Mouse (Mus musculus): ENCODE measurements around the gene Uqcc3. TPM values are rescaled to one million over a fixed set of nuclear protein-coding genes. Genes with fewer than 3 reads are reported as not detected.
A peak's percentile ranks its signal among the peaks of the same experiment; 100 is the strongest.
"Not testable (repeated sequence)": the region's sequence is repeated elsewhere in the genome, so short reads cannot be mapped to it uniquely, and the experiment has no call there.

The Uqcc3 gene
- total and polyA plus RNA-seq, 2 experiments from 2014 or later = 12.6 to 91.9 TPM

DNA sequence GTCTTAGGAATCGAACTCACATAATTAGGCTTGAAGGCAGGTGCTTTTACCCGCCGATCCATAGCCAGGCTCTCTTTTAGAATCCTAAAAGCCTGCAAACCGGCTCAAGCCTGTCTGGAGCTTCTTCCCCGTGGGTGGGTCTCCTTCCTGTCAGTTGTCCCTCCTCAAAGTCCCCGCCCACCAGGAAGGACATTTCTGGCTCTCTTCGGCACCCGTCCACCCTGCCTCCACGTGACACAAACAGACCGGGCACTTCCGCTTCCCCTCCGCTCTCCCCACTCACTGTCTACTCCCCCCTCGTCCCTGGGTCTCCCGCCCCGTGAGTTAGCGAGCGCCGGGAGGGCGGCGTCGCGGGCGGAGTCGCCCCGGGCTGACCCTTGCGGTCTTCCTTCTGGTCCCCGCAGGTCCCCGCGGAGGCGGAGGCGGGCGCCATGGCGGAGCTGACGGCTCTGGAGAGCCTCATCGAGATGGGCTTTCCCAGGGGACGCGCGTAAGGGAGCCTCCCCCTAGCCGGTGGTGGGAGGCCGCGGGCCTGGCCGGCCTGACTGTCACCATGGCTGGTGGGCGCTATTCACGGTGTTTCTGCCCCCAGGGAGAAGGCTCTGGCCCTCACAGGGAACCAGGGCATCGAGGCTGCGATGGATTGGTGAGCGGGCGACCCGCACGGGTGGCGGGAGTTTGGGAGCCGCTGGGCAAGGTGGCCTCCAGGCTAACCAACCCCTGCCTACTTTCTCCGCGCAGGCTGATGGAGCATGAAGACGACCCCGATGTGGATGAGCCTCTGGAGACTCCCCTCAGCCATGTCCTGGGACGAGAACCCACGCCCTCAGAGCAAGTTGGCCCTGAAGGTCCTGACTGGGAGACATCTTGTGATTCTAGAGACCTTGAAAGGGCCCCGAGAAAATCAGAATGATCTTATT, 9.2 kb downstream of the Uqcc3 start, which contains the start of gene Ubxn1:
Ubxn1 (plus strand) TSS at position 230 of the 920 bp plus-strand sequence.
- ATAC-seq (ENCODE audit: insufficient read depth, low read depth) = peak; percentile 98
- H3K4me1 ChIP-seq (ENCODE audit: control insufficient read depth, insufficient read depth) = no peaks in the 10 kb centered on the region; the same call in 1 of the 2 replicates
- no peaks in the 10 kb centered on the region for H3K27me3 ChIP-seq (ENCODE audit: control insufficient read depth, insufficient read depth, low read length)
- peak; percentile 99 for DNase-seq (ENCODE audit: low spot score)
- H3K4me2 ChIP-seq (ENCODE audit: low read depth, low read length) = peak within 1 kb of the TSS; percentile 79
- H3K9me3 ChIP-seq (replicated peaks; ENCODE audit: control insufficient read depth, low read length) = no peaks in the 10 kb centered on the region
- under 1% methylated on average over 59 of the region's 59 CpGs for WGBS
- H3K36me3 ChIP-seq (replicated peaks; ENCODE audit: control insufficient read depth, insufficient read depth, low read length) = peaks cover 33% of the 10 kb centered on the region
- no peak for TF ChIP-seq CTCF (IDR thresholded peaks at IDR 0.05; ENCODE audit: low read depth)
- 0 out of 2 replicates have a peak, but pooled peaks have one; percentile 61 for TF ChIP-seq EP300 (IDR thresholded peaks at IDR 0.05; ENCODE audit: low read depth)
- H3K27ac ChIP-seq (ENCODE audit: low read depth) = peak within 1 kb of the TSS; percentile 85
- peak within 1 kb of the TSS; percentile 71 for H3K4me3 ChIP-seq (ENCODE audit: low read depth, low read length)
- H3K9ac ChIP-seq (replicated peaks; ENCODE audit: low read depth, low read length) = peak within 1 kb of the TSS; percentile 92

GRCm38 (mm10) chr19:8870838-8871237, 9.9 kb downstream of the Uqcc3 start:
- DNase-seq (ENCODE audit: low spot score) (peak; percentile 19), ATAC-seq (ENCODE audit: insufficient read depth, low read depth) (no peak)
- no peaks in the 10 kb centered on the region for H3K9me3 ChIP-seq (replicated peaks; ENCODE audit: control insufficient read depth, low read length)
- peak overlapping the region; percentile 71 for H3K4me3 ChIP-seq (ENCODE audit: low read depth, low read length)
- peak overlapping the region; percentile 85 for H3K27ac ChIP-seq (ENCODE audit: low read depth)
- H3K4me1 ChIP-seq (ENCODE audit: control insufficient read depth, insufficient read depth) = no peaks in the 10 kb centered on the region; the same call in 1 of the 2 replicates
- no peak for TF ChIP-seq EP300 (IDR thresholded peaks at IDR 0.05; ENCODE audit: low read depth)
- TF ChIP-seq CTCF (IDR thresholded peaks at IDR 0.05; ENCODE audit: low read depth) = no peak
- H3K9ac ChIP-seq (replicated peaks; ENCODE audit: low read depth, low read length) = peak overlapping the region; percentile 92
- H3K36me3 ChIP-seq (replicated peaks; ENCODE audit: control insufficient read depth, insufficient read depth, low read length) = peaks cover 26% of the 10 kb centered on the region
- WGBS = 27% methylated on average over 9 of the region's 9 CpGs
- H3K4me2 ChIP-seq (ENCODE audit: low read depth, low read length) = peak overlapping the region; percentile 79
- no peaks in the 10 kb centered on the region for H3K27me3 ChIP-seq (ENCODE audit: control insufficient read depth, insufficient read depth, low read length)

- DNase-seq (ENCODE audit: low spot score); H3K4me1 ChIP-seq (ENCODE audit: control insufficient read depth, insufficient read depth); H3K27me3 ChIP-seq (ENCODE audit: control insufficient read depth, insufficient read depth, low read length); ATAC-seq (ENCODE audit: insufficient read depth, low read depth); H3K9me3 ChIP-seq (replicated peaks; ENCODE audit: control insufficient read depth, low read length): not testable (repeated sequence)
- peak overlapping the region; percentile 92; the same call in 1 of the 2 replicates for H3K9ac ChIP-seq (replicated peaks; ENCODE audit: low read depth, low read length)
- peaks cover 21% of the 10 kb centered on the region for H3K36me3 ChIP-seq (replicated peaks; ENCODE audit: control insufficient read depth, insufficient read depth, low read length)
- H3K4me2 ChIP-seq (ENCODE audit: low read depth, low read length) = peak overlapping the region; percentile 79
- peak overlapping the region; percentile 71 for H3K4me3 ChIP-seq (ENCODE audit: low read depth, low read length)
- H3K27ac ChIP-seq (ENCODE audit: low read depth) = peak overlapping the region; percentile 85
- WGBS = 72% methylated on average over 2 of the region's 3 CpGs
Measured at GRCm38 (mm10) chr19:8870381-8870780, 10.3 kb downstream of the Uqcc3 start.

DNA sequence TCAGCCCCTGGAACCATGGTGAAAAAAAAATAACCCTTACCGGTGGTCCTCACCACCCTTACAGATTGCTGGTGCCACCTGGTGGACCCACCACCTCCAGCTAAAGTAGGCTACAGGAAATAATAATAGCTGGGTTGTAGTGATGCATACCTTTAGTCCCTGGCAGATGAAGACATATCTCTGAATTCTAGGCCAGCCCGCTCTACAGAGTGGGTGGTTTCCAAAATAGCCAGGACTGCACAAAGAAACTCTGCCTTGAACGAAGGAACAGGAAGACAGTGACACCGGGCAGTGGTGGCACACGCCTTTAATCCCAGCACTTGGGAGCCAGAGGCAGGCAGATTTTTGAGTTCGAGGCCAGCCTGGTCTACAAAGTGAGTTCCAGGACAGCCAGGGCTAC, 16.5 kb downstream of the Uqcc3 start:
- Histone ChIP-seq H3K27me3 (ENCODE audit: control insufficient read depth, insufficient read depth, low read length) (no peaks in the 10 kb centered on the region), H3K36me3 (replicated peaks; ENCODE audit: control insufficient read depth, insufficient read depth, low read length) (no peaks in the 10 kb centered on the region), H3K4me1 (ENCODE audit: control insufficient read depth, insufficient read depth) (no peaks in the 10 kb centered on the region), H3K4me3 (ENCODE audit: low read depth, low read length) (no peak overlapping the region), H3K4me2 (ENCODE audit: low read depth, low read length) (no peak overlapping the region), H3K9me3 (replicated peaks; ENCODE audit: control insufficient read depth, low read length) (no peaks in the 10 kb centered on the region), H3K27ac (ENCODE audit: low read depth) (no peak overlapping the region), H3K9ac (replicated peaks; ENCODE audit: low read depth, low read length) (no peak overlapping the region)
- 71% methylated on average over 6 of the region's 6 CpGs for WGBS
- no peak for ATAC-seq (ENCODE audit: insufficient read depth, low read depth)
- TF ChIP-seq EP300 (IDR thresholded peaks at IDR 0.05; ENCODE audit: low read depth) (no peak), CTCF (IDR thresholded peaks at IDR 0.05; ENCODE audit: low read depth) (no peak)
- DNase-seq (ENCODE audit: low spot score) = no peak

- ATAC-seq (ENCODE audit: insufficient read depth, low read depth) (no peak), DNase-seq (ENCODE audit: low spot score) (no peak)
- no peaks in the 10 kb centered on the region for H3K4me1 ChIP-seq (ENCODE audit: control insufficient read depth, insufficient read depth)
- no peak overlapping the region for H3K9ac ChIP-seq (replicated peaks; ENCODE audit: low read depth, low read length)
- H3K27me3 ChIP-seq (ENCODE audit: control insufficient read depth, insufficient read depth, low read length) = no peaks in the 10 kb centered on the region
- no peaks in the 10 kb centered on the region for H3K9me3 ChIP-seq (replicated peaks; ENCODE audit: control insufficient read depth, low read length)
- WGBS = 24% methylated on average over 1 of the region's 1 CpGs
- no peak overlapping the region for H3K27ac ChIP-seq (ENCODE audit: low read depth)
- H3K4me3 ChIP-seq (ENCODE audit: low read depth, low read length) = no peak overlapping the region
- peak; percentile 37 for TF ChIP-seq CTCF (IDR thresholded peaks at IDR 0.05; ENCODE audit: low read depth)
- TF ChIP-seq EP300 (IDR thresholded peaks at IDR 0.05; ENCODE audit: low read depth) = no peak
- H3K4me2 ChIP-seq (ENCODE audit: low read depth, low read length) = no peak overlapping the region
- no peaks in the 10 kb centered on the region for H3K36me3 ChIP-seq (replicated peaks; ENCODE audit: control insufficient read depth, insufficient read depth, low read length)
Measured at GRCm38 (mm10) chr19:8859018-8859417, 21.7 kb downstream of the Uqcc3 start.

Measured in heart, postnatal 0 days (tissue).